Mouse (Mus musculus) central nervous system, embryonic 14 days (tissue): ENCODE results near the gene Zbtb6. TPM values are rescaled to one million over a fixed set of nuclear protein-coding genes. Genes with fewer than 3 reads are reported as not detected.

Source experiments
- polyA plus RNA-seq: library from polyadenylated mRNA; depleted of rRNA; stranded (reverse); fragments of >200 nt; gene quantifications from 2 replicates; pipeline ENCODE4 v1.2.3, GENCODE M21; 2012; rRNA removed

Zbtb6 gene
- 12.5 and 14.4 TPM in 2 replicates for polyA plus RNA-seq

DNA sequence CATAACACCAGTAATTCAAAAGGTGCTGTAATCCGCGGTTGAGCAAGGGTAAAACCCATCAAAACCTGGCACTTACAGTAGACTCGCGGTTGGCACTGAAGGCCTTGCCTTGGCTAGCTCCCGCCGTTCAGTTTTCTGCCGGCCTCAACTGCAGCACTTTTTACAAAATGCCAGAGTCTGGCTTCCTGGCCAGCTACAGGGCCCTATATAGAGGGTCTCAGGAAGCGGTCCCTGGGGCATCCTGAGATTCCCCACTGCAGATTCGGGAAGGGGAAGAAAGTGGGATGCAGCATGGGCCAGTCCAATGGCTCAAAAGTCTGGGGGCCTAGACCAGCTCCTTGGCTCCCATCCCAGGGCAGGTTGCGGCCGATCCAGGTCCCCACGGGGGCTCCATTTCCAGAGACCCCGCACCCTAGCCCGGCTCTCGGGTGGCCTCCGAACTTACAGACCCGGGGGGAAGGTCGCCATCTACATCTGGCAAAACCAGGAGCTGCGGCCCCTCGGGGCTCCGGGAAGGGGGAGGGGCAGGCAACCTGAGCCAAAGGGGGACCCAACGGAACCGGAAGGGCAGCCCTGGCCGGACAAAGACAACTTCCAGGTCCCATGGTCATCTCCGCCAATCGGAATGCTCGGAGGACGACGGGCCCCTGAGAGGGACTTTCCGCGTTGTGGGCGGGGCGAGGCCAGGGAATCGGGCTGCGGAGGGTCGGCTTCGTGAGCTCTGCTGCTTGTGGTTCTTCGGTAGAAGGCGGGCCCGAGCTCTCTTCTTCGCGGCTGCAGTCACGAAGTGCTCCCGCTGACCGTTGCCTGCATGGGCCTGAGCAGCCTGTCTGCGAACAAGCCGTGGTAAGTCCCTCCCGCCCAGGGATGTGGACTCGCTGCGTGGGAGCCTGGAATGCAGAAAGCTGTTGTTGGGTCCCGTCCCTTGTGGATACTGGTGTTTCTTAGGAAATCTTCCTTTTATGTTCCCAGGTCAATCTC is at the start of gene Zbtb6, which contains the start of the genes Zbtb26 and Rabgap1:
Zbtb6 (minus strand) TSS at position 561 of the 981 bp plus-strand sequence.
Zbtb26 (minus strand) TSS at position 525 of the 981 bp plus-strand sequence.
Rabgap1 (plus strand) TSS at position 669 of the 981 bp plus-strand sequence.

DNA sequence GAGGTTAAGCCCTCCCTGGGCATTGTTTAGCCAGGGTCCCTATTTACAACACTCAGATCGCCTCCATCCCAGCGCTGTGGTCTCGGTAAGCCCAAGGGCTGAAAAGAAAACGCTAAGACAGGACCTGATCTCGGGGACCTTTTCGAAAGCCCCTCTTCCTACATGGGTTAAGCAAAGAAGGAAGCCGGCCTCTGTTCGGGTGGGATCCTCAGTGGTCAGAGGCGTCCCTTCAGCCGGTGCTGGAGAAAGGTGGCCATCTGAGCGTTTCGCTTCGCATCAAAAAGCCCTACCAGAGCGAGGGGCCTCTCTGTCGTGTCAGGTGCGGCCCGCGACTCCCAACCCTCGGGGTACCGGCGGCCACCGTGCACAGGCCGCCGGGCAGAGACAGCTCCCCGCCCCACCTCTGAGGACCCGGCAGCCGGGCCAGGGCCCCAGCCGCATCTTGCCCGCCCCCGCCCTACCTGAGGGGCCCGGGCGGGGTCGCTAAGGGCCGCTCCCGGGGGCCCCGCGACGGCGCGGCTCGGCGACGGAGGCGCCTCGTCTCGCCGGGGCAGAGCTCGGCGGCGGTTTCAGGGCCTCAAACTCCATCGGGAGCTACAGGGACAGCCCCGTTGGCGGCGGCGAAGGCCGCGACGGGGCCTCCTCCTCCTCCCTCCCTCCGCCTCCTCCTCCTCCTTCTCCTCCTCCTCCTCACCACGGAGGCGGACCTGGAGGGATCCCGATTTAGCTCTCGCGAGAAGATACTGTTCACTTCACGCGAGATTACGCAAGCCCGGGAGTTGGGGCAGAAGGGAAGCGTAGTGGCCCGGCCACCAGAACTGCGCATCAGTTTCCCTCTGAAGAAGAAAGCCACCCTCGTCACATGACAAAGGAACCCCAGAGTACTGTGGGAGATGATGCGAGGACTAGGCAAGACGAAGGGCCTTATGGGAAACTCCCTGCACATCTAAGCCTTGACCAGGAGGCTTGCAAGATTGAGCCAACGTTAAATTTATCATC is 20.4 kb downstream of the Zbtb6 start, which contains the start of gene Rc3h2:
Rc3h2 (minus strand) TSS at position 598 of the 999 bp plus-strand sequence.

Other genes with a start within 250 kb of the Zbtb6 start
- not detected in 2 replicates for gene Olfr366, start 231.6 kb downstream of the Zbtb6 start, polyA plus RNA-seq
- not detected in 2 replicates for gene Olfr368, start 116.7 kb downstream of the Zbtb6 start, polyA plus RNA-seq
- 45.9 and 52.9 TPM in 2 replicates for gene Pdcl, start 83.8 kb downstream of the Zbtb6 start, polyA plus RNA-seq
- gene Rc3h2, start 20.3 kb downstream of the Zbtb6 start, polyA plus RNA-seq, result 24.4 and 26.7 TPM in 2 replicates
- gene Zbtb26, start within 50 bp of the Zbtb6 start, polyA plus RNA-seq, result 10.1 and 10.4 TPM in 2 replicates
- 52.1 and 57.3 TPM in 2 replicates for gene Rabgap1, start 108 bp upstream of the Zbtb6 start, polyA plus RNA-seq
- 7.0 and 8.0 TPM in 2 replicates for gene Gpr21, start 73.2 kb upstream of the Zbtb6 start, polyA plus RNA-seq